Mouse (Mus musculus): Measurements from ENCODE around the gene Socs3. TPM values are rescaled to one million over a fixed set of nuclear protein-coding genes. Genes with fewer than 3 reads are reported as not detected.

Socs3 gene
- polyA plus RNA-seq, 1 experiment = 27.3 TPM

DNA sequence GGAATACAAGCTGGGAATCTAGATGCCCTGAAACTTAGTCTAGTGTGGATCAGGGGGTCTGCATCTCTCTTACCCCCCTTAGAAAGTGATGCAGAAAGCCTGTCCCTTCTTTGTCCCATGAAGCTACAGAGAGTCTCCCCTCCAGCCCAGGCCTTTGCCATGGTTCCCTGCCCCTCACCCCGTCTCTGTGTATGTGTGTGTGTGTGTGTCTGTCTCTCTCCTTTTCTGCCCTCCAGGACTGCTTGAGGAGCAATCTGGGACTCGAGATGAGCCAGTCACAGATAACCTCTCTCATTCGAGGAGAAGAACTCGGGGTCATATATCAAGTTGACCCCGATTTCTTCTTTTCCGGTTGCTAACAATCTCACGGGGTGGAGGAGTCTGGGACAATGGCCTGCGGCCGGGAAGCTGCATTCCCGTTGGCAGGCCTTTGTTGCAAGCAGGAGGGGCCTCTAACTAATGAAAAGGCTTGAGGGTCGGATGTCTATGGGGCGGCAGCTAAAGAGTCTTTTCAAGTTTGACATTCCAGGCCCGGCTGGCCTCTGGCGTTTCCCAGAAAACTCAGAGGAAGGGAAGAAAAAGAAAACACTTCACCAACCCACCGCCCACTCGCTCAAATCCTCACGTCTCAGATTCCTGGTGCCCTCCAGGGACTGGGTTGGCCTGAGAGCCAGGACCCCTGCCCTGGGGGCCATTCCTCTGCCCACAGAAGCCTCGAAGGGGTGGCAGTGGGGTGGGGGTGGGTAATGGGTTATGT lies 5.5 kb upstream of the Socs3 start:
- TF ChIP-seq TCF12 (IDR thresholded peaks at IDR 0.05; ENCODE audit: insufficient read depth, poor library complexity, severe bottlenecking) (peak; percentile 0), REST (IDR thresholded peaks at IDR 0.05; ENCODE audit: insufficient read depth, insufficient read length) (no peak)
- Histone ChIP-seq H3K36me3 (ENCODE audit: control insufficient read depth, insufficient read depth) (no peaks in the 10 kb centered on the region), H3K4me2 (ENCODE audit: low read depth) (peak overlapping the region; percentile 71)

DNA sequence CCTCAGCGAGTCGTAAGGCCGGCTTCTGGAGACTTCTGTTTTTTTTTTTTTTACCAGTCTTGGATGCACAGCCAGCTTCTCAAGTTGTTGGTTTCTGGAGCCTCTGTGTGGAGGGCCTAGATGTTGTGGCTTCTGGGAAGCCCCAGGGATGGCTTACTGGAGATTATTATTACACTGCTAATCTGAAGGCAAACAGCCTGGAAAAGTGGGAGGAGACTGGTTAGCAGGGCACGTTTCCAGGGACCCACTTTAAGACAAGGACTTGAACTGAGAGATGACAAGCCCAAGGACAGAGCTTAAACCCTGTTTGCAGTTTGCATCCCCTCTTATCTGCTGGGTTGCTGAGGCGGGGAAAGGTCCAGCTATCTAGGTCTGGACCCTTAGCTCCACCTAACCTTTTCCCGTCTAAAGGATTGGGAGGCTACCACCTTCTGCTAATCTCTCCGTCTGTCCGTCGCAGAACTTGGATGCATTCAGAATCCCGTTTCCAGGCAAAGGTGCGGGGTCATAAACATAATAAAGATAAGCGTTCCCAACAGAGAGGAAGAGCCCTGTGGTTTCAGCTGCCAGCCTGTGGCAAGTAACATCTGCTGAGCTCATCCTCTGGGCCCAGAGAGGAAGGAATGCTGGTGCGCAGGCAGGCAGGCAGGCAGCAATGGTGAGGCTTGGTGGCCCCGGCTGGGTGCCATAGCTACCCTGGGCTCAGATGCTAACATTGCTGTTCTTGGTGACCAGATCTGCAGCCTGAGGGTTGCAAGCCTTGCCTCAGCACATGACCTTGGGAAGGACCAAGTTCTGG lies 4.7 kb upstream of the Socs3 start:
- Histone ChIP-seq H3ac (ENCODE audit: control insufficient read depth, insufficient read length) (no peak overlapping the region), H3K79me2 (ENCODE audit: control insufficient read depth, insufficient read depth) (no peaks in the 10 kb centered on the region), H3K27me3 (ENCODE audit: control insufficient read depth, insufficient read depth, insufficient read length) (no peaks in the 10 kb centered on the region), H3K36me3 (ENCODE audit: control insufficient read depth, insufficient read depth) (no peaks in the 10 kb centered on the region), H3K4me3 (no peak overlapping the region), H3K4me2 (ENCODE audit: low read depth) (peak overlapping the region; percentile 71)
- TF ChIP-seq TCF3 (IDR thresholded peaks at IDR 0.05; ENCODE audit: insufficient read length, low read depth) = peak; percentile 72
- TF ChIP-seq MYOD1 (IDR thresholded peaks at IDR 0.05; ENCODE audit: control insufficient read depth in 1 of 3, insufficient read length in 2 of 3, low read depth in 2 of 3) = peak in 2 of 3 experiments; percentile 88 to 90
- TF ChIP-seq USF1 (IDR thresholded peaks at IDR 0.05; ENCODE audit: low read depth) = no peak
- peak; percentile 13 to 94 (median 78) for TF ChIP-seq MYOG (IDR thresholded peaks at IDR 0.05; ENCODE audit: control insufficient read depth in 1 of 3, insufficient read depth in 1 of 3, insufficient read length in 2 of 3, low read depth in 2 of 3)
- no peak for TF ChIP-seq CEBPB (IDR thresholded peaks at IDR 0.05; ENCODE audit: insufficient read depth, poor library complexity, severe bottlenecking)
- peak; percentile 49 for TF ChIP-seq TCF12 (IDR thresholded peaks at IDR 0.05; ENCODE audit: insufficient read depth, poor library complexity, severe bottlenecking)

More for the DNA sequence above, 5.5 kb upstream of the Socs3 start:
- H3K27me3 ChIP-seq (ENCODE audit: control insufficient read depth, insufficient read depth, insufficient read length) = no peaks in the 10 kb centered on the region
- no peak overlapping the region for H3ac ChIP-seq (ENCODE audit: control insufficient read depth, insufficient read length)
- H3K4me3 ChIP-seq = no peak overlapping the region
- H3K79me2 ChIP-seq (ENCODE audit: control insufficient read depth, insufficient read depth) = no peaks in the 10 kb centered on the region

DNA sequence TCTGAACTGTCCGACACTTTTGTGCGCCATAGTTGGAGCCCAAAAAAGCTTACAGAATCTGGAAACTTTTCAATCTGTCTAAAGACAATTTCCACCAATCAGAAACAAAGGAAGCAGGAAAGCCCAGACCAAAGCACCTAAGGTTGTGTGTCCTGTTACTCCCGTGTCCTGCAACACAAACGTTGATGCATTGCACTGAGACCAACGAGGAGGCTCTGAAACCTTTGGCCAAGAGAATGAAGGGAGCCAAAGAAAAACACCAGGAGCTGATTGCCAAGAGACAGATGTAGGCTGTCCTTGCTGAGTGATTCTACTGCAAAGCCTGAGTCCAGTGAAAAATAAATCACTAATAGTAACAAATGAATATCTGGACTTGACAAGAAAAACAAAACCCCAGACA lies 3.7 kb upstream of the Socs3 start:
- Histone ChIP-seq H3K36me3 (ENCODE audit: control insufficient read depth, insufficient read depth) (no peaks in the 10 kb centered on the region), H3K4me3 (no peak overlapping the region), H3K4me2 (ENCODE audit: low read depth) (no peak overlapping the region), H3ac (ENCODE audit: control insufficient read depth, insufficient read length) (no peak overlapping the region), H3K79me2 (ENCODE audit: control insufficient read depth, insufficient read depth) (peaks cover 1% of the 10 kb centered on the region), H3K27me3 (ENCODE audit: control insufficient read depth, insufficient read depth, insufficient read length) (no peaks in the 10 kb centered on the region)
- TF ChIP-seq REST (IDR thresholded peaks at IDR 0.05; ENCODE audit: insufficient read depth, insufficient read length) (no peak), E2F4 (IDR thresholded peaks at IDR 0.05; ENCODE audit: insufficient read depth) (no peak), TCF12 (IDR thresholded peaks at IDR 0.05; ENCODE audit: insufficient read depth, poor library complexity, severe bottlenecking) (no peak), POLR2A (IDR thresholded peaks at IDR 0.05; ENCODE audit: insufficient read length, low read depth) (no peak), MYOG (IDR thresholded peaks at IDR 0.05; ENCODE audit: control insufficient read depth in 1 of 3, insufficient read depth in 1 of 3, insufficient read length in 2 of 3, low read depth in 2 of 3) (no peak), MYOD1 (IDR thresholded peaks at IDR 0.05; ENCODE audit: control insufficient read depth in 1 of 3, insufficient read length in 2 of 3, low read depth in 2 of 3) (no peak), POLR2AphosphoS2 (IDR thresholded peaks at IDR 0.05; ENCODE audit: insufficient read length, low read depth) (no peak), USF1 (IDR thresholded peaks at IDR 0.05; ENCODE audit: low read depth) (no peak), SRF (IDR thresholded peaks at IDR 0.05; ENCODE audit: control insufficient read depth, insufficient read length, low read depth) (no peak)

DNA sequence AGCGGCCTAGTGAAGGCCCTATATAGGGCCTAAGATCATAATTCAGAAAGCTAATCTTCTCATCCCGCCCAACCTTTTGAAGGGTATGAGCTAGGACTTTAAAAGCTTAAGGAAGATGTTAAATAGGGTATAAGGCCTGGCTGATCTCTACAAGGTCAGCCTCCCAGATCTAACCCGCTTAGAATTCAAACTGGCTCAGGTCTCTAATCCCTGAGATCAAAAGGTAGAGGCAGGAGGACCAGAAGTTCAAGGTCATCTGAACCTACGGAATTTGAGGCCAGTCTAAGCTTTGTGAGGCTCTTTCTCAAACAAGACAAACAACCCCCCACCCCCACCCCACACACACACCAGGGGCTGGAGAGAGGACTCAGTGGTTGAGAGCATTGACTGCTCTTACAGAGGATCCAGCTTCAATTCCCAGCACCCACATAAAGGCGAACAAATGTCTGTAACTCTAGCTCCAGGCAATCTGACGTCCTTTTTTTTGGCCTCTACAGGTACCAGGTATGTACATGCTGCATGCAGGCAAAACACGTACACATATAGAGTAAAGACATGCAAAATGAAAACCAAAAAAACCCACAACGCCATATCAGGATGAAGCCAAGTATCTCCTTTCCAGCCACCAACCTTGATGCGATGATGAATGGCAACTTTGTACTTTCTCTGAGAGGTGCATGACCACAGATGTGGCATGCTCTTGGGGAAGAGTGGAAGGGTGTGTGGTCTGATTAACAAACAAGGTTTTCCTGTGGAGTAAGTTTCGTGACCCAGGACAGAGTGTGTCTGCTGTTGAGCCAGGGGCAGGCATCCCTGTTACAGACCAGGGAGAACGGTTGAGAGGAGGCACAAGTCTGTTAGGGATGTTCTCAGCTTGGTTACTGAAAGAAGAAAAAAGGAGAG lies 3.1 kb upstream of the Socs3 start:
- Histone ChIP-seq H3K36me3 (ENCODE audit: control insufficient read depth, insufficient read depth) (no peaks in the 10 kb centered on the region), H3ac (ENCODE audit: control insufficient read depth, insufficient read length) (no peak overlapping the region), H3K27me3 (ENCODE audit: control insufficient read depth, insufficient read depth, insufficient read length) (no peaks in the 10 kb centered on the region), H3K4me3 (no peak overlapping the region), H3K4me2 (ENCODE audit: low read depth) (no peak overlapping the region), H3K79me2 (ENCODE audit: control insufficient read depth, insufficient read depth) (peaks cover 8% of the 10 kb centered on the region)
- TF ChIP-seq POLR2A (IDR thresholded peaks at IDR 0.05; ENCODE audit: insufficient read length, low read depth) (no peak), POLR2AphosphoS2 (IDR thresholded peaks at IDR 0.05; ENCODE audit: insufficient read length, low read depth) (no peak), USF1 (IDR thresholded peaks at IDR 0.05; ENCODE audit: low read depth) (no peak)

DNA sequence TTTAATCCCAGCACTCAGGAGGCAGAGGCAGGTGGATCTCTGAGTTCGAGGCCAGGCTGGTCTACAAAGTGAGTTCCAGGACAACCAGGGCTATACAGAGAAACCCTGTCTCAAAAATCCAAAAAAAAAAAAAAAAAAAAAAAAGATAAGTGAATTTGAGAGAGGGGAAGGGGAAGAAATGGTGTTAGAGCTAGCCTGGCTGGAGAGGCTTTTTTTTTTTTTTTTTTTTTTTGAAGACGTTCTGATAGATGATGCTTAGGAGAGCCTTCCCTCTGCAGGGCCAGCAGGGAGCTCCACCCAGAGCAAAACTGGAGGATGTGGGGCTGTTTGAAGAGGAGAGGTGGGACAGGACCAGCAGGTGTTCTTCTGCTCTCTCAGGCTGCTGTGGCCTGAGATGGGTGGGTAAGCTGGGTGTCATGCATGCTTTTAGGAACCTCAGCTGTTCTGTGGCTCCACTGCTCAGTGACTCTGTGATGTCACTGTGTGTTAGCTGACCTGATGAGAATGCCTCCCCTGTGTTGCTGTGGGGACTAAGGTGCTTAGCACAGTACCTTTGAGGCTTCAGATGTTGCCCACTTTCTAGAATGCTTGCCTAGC lies 1.9 kb upstream of the Socs3 start:
- Histone ChIP-seq H3K79me2 (ENCODE audit: control insufficient read depth, insufficient read depth) (peaks cover 20% of the 10 kb centered on the region), H3ac (ENCODE audit: control insufficient read depth, insufficient read length) (no peak overlapping the region), H3K4me3 (no peak overlapping the region), H3K27me3 (ENCODE audit: control insufficient read depth, insufficient read depth, insufficient read length) (no peaks in the 10 kb centered on the region), H3K4me2 (ENCODE audit: low read depth) (no peak overlapping the region), H3K36me3 (ENCODE audit: control insufficient read depth, insufficient read depth) (peaks cover 4% of the 10 kb centered on the region)
- TF ChIP-seq MAX (IDR thresholded peaks at IDR 0.05; ENCODE audit: low read depth) = no peak
- TF ChIP-seq MYOD1 (IDR thresholded peaks at IDR 0.05; ENCODE audit: control insufficient read depth in 1 of 3, insufficient read length in 2 of 3, low read depth in 2 of 3) = peak in 1 of 3 experiments; percentile 78
- TF ChIP-seq MYOG (IDR thresholded peaks at IDR 0.05; ENCODE audit: control insufficient read depth in 1 of 3, insufficient read depth in 1 of 3, insufficient read length in 2 of 3, low read depth in 2 of 3) = peak in 1 of 3 experiments; percentile 90
- no peak for TF ChIP-seq POLR2A (IDR thresholded peaks at IDR 0.05; ENCODE audit: insufficient read length, low read depth)
- TF ChIP-seq CEBPB (IDR thresholded peaks at IDR 0.05; ENCODE audit: insufficient read depth, poor library complexity, severe bottlenecking) = no peak
- TF ChIP-seq E2F4 (IDR thresholded peaks at IDR 0.05; ENCODE audit: insufficient read depth) = no peak
- no peak for TF ChIP-seq TCF12 (IDR thresholded peaks at IDR 0.05; ENCODE audit: insufficient read depth, poor library complexity, severe bottlenecking)
- no peak for TF ChIP-seq REST (IDR thresholded peaks at IDR 0.05; ENCODE audit: insufficient read depth, insufficient read length)

Data from myocyte (in vitro differentiated cells).